Mouse (Mus musculus) mammary gland, adult 2 months (tissue): Measurements from ENCODE around the gene Gm3002. TPM values are rescaled to one million over a fixed set of nuclear protein-coding genes. Genes with fewer than 3 reads are reported as not detected.

ENCODE experiments used
- polyA plus RNA-seq: library from polyadenylated mRNA; depleted of rRNA; stranded (reverse); fragments of >200 nt; gene quantifications from 2 replicates; pipeline ENCODE4 v1.2.3, GENCODE M21; 2012; ENCODE audit warnings: low replicate concordance; rRNA removed

Gm3002 gene
- 0.55 TPM in 1 of 2 replicates, not detected in the other for polyA plus RNA-seq

DNA sequence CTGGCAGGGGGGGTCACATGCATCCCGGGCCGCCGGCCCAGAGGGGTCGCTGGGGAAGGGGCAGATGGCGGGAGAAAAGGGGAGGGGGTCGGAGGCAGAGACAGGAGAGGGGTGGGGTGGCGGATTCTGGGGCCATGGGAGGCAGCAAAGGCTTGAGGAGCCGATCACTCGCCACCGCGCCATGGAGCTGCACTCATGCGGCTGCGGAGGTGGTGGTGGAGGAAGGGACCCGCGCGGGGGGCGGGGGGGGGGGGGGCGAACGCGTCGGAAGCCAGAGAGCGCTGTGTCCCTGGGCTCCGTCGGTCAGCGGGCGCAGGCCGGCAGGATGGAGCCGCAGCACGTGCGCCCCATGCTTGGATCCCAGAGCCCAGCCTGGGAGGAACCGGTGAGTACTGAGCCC is at the start of gene Gm3002:
TSS of gene Gm3002 (plus strand) at position 301 of the 400 bp plus-strand sequence.

DNA sequence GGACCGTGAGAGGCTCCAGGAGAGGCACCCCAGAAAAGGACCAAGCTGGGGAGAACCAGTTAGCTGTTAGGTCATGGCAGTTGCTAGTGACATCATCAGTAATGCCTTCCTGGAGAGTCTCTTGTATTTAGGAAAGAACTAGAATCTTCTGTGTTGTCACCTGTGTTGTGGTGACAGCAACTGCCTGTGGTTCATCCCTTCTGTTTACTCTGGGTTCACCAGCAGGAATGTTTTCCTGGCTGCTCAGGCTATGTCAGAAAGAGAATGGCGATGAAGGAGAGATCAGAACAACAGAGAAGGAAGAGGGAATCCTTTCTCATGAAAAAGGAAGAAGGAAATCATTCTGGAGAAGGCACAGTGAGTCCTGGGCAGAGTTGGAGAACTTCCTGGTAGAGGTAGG is 36.1 kb downstream of the Gm3002 start, which contains the start of gene Gm3033:
TSS of gene Gm3033 (plus strand) at position 301 of the 400 bp plus-strand sequence.

DNA sequence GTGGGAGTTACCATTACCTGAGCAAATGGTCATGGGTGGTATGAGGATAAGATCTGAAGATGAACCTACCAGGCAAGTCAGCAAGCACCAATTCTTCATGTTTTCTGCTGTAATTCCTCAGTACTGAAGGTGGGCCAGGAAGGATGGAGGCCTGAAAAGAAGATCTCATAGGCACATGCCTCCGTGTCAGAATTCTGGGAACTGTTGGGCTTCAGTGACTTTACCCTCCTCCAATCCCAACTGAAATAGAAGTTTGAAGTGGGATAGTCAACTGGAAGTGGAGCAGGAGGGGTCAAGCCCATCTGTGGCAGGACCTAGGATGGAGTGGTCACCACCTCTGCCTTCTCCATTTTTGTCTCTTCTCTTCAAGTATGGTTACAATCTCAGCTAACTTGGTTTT is 74.0 kb downstream of the Gm3002 start, which contains the start of gene Gm2916:
TSS of gene Gm2916 (plus strand) at position 301 of the 400 bp plus-strand sequence.

DNA sequence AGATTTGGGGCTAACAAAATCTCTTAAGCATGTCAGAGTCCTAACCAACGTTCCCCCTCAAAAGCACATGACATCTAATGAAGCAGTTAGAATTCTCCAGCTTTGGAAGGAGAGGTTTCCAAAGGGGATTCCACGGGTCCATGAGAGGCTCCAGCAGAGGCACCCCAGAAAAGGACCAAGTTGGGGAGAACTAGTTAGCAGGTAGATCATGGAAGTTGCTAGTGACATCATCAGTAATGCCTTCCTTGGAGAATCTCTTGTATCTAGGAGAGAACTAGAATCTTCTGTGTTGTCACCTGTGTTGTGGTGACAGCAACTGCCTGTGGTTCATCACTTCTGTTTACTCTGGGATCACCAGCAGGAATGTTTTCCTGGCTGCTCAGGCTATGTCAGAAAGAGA is 121.6 kb downstream of the Gm3002 start, which contains the start of gene Gm3029:
TSS of gene Gm3029 (plus strand) at position 301 of the 400 bp plus-strand sequence.

DNA sequence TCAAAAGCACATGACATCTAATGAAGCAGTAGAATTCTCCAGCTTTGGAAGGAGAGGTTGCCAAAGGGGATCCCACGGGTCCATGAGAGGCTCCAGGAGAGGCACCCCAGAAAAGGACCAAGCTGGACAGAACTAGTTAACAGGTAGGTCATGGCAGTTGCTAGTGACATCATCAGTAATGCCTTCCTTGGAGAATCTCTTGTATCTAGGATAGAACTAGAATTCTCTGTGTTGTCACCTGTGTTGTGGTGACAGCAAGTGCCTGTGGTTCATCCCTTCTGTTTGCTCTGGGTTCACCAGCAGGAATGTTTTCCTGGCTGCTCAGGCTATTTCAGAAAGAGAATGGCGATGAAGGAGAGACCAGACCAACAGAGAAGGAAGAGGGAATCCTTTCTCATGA is 153.4 kb downstream of the Gm3002 start, which contains the start of gene Gm3095:
TSS of gene Gm3095 (plus strand) at position 301 of the 400 bp plus-strand sequence.

DNA sequence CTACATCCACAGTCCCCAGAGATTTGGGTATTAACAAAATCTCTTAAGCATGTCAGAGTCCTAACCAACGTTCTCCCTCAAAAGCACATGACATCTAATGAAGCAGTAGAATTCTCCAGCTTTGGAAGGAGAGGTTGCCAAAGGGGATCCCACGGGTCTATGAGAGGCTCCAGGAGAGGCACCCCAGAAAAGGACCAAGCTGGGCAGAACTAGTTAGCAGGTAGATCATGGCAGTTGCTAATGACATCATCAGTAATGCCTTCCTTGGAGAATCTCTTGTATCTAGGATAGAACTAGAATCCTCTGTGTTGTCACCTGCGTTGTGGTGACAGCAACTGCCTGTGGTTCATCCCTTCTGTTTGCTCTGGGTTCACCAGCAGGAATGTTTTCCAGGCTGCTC is 188.2 kb downstream of the Gm3002 start, which contains the start of gene Gm3099:
TSS of gene Gm3099 (plus strand) at position 301 of the 400 bp plus-strand sequence.

Other genes with a start within 250 kb of the Gm3002 start
- gene Gm3012, start 175.6 kb upstream of the Gm3002 start, polyA plus RNA-seq: not detected in 2 replicates
- gene Gm3020, start 158.0 kb upstream of the Gm3002 start, polyA plus RNA-seq: 0.08 TPM in 1 of 2 replicates, not detected in the other
- gene Gm3043, start 121.3 kb upstream of the Gm3002 start, polyA plus RNA-seq: not detected in 2 replicates
- not detected in 2 replicates for gene Gm3033, start 36.2 kb downstream of the Gm3002 start, polyA plus RNA-seq
- not detected in 2 replicates for gene Gm2916, start 74.1 kb downstream of the Gm3002 start, polyA plus RNA-seq
- not detected in 2 replicates for gene Gm3029, start 121.7 kb downstream of the Gm3002 start, polyA plus RNA-seq
- gene Gm3095, start 153.5 kb downstream of the Gm3002 start, polyA plus RNA-seq: not detected in 2 replicates
- gene Gm3099, start 188.3 kb downstream of the Gm3002 start, polyA plus RNA-seq: not detected in 2 replicates
- not detected in 2 replicates for gene Gm5796, start 213.9 kb downstream of the Gm3002 start, polyA plus RNA-seq